Mouse (Mus musculus) heart, postnatal 25 days (tissue): ENCODE results near the gene Swi5. TPM values are rescaled to one million over a fixed set of nuclear protein-coding genes. Genes with fewer than 3 reads are reported as not detected.
A peak's percentile ranks its signal among the peaks of the same experiment; 100 is the strongest.
"Not testable (repeated sequence)": the region's sequence is repeated elsewhere in the genome, so short reads cannot be mapped to it uniquely, and the experiment has no call there.

Source experiments
- DNase-seq: peaks from one replicate; pipeline ENCODE4 v3.0.0; 2022; ENCODE audit warnings: low spot score
- intact Hi-C: fragments of 180-260 bp; cut with DNase I; formaldehyde crosslinking; loops from one replicate; pipeline ENCODE4 v1.15.1; 2025
- total RNA-seq, 2 experiments: library from RNA; stranded (reverse); gene quantifications; 2 replicates each; pipeline ENCODE4 v1.2.3; 2021

Swi5 gene
- total RNA-seq, 2 experiments from 2014 or later: 177 to 188 TPM

DNA sequence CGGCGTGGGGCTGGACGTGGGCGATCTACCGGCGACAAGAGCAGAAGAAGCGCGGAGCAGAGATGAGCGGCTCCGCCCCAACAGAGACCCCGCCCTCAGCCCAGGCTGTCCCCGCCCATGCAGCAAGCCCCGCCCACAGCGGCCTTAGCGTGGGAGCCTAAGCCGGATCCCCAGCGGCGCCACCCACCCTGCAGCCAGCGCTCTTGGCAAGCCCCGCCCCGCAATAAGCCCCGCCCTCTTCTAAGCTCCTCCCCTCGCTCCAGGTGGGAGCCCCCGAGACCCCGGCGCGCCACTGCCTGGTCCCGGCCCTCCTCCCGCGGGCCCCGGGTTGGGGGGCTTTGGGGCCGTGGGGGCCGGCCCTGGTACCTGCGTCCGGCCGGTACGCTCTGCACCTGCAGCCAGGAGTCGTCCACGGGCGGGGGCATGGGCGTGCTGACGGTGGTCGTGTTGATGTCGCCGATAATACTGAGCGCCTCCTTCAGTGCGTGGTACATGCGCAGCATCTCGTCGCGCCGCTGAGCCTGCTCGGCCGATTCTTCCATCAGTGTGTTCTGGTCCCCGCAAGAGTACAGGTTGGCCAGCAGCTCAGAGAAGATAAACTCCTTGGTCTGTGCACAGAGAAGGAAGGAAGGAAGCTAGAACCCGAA is 24.6 kb upstream of the Swi5 start:
- peak; percentile 31 for DNase-seq
- intact Hi-C loops: no loop called here

GRCm38 (mm10) chr2:32311443-32312317 is 23.8 kb upstream of the Swi5 start:
- intact Hi-C loops: no loop called here
- no peak for DNase-seq

DNA sequence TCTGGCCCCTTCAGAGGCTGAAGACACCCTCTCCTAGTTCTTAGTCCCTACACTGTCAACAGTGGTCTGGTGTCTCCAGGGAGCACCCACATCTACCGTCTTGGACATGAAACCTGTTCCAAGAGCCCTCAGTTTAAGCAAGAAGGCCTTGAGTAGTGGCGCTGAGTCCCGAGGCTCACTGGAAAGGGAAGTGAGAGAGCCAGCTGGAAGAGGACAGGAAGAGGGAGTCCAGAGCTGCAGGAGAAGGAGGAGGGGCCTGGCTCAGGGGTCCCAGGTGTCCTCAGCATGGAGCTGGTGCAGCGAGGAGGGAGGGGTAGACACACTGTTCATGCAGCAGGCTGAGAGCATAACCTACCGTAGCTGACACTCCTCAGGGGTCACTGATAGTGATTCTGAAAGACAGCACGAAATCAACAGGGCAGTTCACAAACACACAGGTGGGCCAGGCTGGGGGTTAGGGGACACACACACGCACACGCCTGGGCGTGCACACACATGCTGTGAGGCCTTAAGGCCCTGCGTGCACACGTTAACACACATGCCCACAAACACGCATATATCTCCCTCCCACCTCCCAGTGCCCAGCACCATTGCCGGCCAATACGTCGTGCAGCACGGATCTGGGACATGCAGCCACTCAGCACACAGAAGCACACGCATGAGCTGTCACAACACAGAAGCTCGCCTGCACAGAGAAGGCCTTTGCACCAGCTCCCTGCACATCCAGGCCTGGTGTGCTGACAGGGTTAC is 22.4 kb upstream of the Swi5 start:
- intact Hi-C loops: no loop called here
- no peak for DNase-seq

DNA sequence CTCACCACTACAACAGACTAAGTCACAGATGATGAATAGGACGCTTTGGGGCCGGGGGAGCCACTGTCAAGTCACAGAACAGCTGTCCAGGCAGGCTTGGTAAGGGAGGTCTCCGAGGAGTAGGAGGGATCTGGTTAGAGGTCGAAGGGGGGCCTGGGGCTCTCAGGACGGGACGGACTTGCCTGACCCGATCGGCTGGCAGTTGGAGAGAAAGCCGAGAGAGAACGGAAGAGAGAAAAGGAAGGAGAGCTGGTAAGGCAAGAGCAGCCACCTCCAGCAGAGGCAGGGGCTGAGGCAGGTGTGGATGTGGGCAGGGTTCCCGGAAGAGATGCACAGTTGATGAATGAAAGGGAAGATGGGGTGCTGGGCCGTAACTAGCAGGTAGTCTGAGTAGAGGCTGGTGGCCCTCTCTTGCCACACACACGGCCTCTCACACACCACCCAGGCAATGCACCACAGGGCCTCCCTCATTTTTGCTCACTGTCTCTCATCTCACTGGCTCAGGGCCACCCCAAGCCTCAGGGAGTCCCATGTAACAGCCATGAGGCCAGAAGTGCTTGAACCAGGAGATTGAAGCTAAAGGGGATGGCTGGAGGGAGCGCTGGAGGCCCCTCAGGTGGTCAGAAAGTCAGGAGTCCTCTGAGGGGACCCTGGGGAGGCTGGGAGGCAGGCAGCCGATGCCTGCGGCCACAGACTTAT is 21.1 kb upstream of the Swi5 start:
- DNase-seq: no peak
- intact Hi-C loops: no loop called here

DNA sequence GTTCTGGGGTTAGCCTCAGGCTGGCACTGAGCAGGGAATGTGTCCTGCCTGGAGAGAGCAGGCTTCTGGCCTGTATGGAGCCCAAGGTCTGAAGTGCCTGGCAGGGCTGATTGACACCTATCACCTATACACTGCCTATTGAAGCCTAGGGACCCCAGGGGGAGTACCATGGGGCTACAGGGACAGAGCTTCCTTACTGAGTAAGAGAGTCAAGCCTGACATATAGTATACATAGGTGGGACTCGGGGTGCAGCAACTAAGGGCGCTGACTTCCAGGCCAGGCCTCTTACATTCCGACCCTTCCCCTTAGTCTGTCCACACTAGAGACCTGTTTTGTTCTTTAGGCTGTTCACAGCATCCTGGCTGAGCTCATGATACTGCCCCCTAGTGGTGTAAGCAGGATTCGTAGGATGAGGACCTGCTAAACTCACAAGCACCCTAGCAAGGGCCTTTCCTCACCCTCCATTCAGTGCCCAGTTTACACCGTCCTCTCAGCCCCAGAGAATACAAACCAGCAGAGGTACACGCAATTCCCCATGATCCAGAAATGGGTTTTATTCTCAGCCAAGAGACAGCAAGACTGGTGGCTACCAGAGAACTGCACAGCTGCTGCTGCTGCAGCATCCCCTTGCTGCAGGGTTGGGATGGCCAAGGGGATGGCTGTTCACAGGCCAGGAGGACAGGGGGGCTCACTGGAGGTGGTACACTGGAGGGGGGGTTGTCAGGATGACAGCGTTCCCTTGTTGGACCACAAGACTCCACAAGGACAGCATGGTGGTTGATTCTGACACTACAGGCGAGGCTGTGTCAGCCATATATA is 20.3 kb upstream of the Swi5 start:
- no peak for DNase-seq
- intact Hi-C loops: no loop called here

DNA sequence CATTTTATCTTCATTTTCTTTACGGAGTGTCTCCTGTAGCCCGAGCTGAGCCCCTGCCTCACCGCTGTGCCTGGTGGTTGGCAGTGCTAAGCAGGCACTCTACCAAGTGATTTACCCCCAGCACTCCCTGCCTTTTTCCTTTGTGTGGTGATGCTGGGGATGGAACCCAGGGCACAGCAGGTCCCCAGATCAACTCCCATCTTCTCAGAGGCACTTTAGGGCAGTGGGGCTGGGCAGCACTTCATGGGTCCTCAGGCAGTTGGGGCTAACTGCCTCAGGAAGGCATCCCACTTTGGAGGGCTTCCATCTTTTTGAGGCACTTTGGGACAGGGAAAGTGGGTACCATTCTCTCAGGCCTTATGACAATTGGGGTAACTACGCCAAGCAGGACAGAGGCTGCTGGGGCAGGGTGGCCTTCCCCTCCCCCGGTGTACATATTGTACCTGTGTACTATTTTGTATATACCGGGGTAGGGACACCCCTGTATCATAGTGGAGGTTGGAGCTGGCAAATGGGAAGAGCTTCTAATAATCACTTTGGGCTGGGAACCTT is 19.4 kb upstream of the Swi5 start:
- intact Hi-C loops: no loop called here
- no peak for DNase-seq

GRCm38 (mm10) chr2:32306176-32306575 is 18.3 kb upstream of the Swi5 start:
- intact Hi-C loops: no loop called here
- DNase-seq: no peak

DNA sequence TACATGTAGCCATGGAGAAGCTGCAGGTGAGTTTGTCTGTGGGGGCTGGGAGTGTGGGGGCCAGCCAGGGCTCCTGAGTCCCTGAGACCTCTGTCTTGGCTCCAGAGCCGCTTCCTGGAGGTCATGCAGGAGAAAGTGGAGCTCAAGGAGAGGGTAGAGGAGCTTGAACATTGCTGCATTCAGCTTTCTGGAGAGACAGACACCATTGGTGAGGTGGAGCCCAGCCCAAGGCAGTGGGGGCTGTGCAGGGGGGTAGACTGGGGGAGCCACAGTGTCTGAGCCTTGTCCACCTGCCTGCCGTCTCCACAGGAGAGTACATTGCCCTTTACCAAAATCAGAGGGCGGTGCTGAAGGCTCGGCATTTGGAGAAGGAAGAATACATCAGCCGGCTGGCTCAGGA is 17.8 kb upstream of the Swi5 start:
- DNase-seq: no peak
- intact Hi-C loops: no loop called here

GRCm38 (mm10) chr2:32304145-32304832 is 16.4 kb upstream of the Swi5 start:
- intact Hi-C loops: no loop called here
- no peak for DNase-seq

GRCm38 (mm10) chr2:32302952-32303351 is 15.1 kb upstream of the Swi5 start:
- intact Hi-C loops: no loop called here

GRCm38 (mm10) chr2:32299469-32299868 is 11.6 kb upstream of the Swi5 start:
- DNase-seq: no peak
- intact Hi-C loops: no loop called here

More at GRCm38 (mm10) chr2:32302952-32303351, 15.1 kb upstream of the Swi5 start:
- DNase-seq: no peak

DNA sequence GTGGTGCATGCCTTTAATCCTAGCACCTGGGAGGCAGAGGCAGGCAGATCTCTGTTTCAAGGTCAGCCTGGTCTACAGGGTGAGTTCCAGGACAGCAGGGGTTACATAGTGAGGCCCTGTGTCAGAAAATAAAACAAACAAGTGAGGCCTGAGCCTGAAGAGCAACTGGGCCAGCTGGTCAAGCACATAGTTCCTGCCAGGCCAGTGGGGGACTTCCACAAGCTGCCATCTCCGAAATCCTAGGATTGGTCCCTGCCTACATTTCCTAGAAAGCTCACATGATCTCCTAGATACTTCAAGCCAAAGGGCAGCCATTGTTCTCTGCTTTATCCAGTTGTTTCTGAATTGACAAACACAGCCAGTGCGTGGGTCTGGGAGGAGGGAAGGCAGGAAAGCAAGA is 8.0 kb upstream of the Swi5 start:
- intact Hi-C loops, DNase-seq: not testable (repeated sequence)

GRCm38 (mm10) chr2:32295285-32295684 is 7.4 kb upstream of the Swi5 start:
- intact Hi-C loops: no loop called here
- no peak for DNase-seq

GRCm38 (mm10) chr2:32294348-32294747 is 6.5 kb upstream of the Swi5 start:
- DNase-seq: peak; percentile 37
- intact Hi-C loops: no loop called here

DNA sequence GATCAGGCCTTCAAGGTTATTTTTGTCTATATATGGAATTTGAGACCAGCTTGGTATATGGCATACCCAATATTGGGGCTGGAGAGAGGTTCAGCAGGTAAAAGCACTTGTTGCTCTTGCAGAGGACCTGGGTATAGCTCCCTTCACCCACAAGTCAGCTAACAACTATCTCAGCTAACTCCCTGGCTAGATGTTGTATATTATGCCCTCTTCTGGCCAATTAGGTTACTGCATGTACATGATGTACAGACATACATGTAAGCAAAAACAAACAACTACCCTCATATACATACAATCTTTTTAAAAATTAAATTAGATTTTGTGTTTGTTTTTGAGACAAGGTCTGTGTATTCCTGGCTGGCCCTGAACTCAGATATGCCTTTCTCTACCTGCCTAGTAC is 1.7 kb upstream of the Swi5 start:
- DNase-seq: no peak
- intact Hi-C loops: no loop called here

GRCm38 (mm10) chr2:32288371-32288931 is 576 bp upstream of the Swi5 start:
- no peak for DNase-seq
- intact Hi-C loops: no loop called here

DNA sequence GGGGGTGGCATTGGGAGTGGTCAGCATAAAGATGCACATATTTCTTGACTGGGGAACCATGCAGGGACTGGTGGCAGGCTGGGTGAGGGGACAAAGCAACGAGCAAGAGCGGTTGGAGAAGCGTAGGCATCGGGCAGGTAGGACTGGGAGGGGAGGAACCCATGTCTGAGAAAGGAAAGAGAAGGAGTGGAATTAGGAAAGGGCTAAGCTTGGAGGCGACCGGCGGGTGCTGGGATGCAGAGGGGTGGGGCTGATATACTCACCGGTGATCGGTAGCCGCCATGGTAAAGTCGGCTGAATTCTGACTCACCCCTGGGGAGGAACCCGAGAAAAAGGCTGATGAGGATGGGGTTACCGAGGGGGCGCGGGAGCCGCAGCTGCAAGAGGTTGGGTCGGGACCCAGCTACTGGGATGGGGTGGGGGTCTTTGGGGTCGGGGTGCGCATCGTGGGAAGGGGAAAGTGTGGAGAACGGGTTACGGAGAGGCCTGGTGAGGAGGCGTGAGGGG is 488 bp downstream of the Swi5 start, which contains the start of gene Golga2:
Gene Golga2 (plus strand): TSS at position 51 of the 507 bp plus-strand sequence.
- no peak for DNase-seq
- intact Hi-C loops: no loop called here

DNA sequence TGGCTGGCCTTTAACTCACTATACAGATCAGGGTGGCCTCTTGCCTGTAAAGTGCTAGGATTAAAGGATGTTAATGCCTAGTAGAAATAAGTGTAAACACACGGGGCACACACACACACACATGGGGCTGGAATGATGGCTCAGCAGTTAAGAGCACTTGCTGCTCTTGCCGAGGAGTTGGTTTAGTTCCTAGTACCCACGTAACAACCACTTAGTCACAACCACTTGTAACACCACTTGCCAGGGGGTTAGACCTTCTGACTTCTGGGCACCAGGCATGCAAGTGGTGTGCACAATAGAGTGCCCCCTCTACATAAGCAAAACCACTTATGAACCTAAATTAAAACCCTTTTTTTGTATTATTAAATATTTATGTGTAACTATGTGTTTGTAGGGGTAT is 3.9 kb downstream of the Swi5 start:
- intact Hi-C loops: no loop called here
- DNase-seq: no peak
